Mouse (Mus musculus): Measurements from ENCODE around the gene Srpk3. TPM values are rescaled to one million over a fixed set of nuclear protein-coding genes. Genes with fewer than 3 reads are reported as not detected.

Gene Srpk3
- polyA plus RNA-seq, 1 experiment from 2014 or later = 5.2 TPM

DNA sequence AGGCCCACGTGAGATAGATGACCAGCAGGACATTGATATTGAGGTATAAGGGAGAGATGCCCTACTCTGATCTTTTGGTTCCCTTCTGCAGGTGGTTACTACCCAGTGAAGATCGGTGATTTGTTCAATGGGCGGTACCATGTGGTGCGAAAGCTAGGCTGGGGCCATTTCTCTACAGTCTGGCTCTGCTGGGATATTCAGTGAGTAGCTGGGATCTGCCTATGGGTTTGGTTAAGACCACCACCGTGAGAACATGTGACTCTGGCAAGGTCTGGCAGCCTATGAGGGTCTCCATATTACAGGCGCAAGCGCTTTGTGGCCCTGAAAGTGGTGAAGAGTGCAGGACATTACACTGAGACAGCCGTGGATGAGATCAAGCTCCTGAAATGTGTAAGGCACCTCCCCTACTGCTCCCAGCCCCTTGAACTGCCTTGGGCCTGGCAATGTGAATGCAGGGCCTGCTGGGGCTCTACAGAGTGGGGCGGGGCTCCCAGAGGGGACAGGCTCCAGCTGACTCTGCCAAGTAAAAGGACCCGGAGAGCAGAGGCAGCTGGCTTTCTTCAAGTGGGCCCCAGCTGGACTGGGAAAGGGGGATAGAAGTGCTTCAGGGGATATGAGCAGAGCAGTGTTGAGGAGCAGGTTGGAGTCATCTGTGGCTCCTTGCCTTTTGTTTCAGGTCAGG is 738 bp downstream of the Srpk3 start:
- H3K27ac ChIP-seq = no peak overlapping the region

DNA sequence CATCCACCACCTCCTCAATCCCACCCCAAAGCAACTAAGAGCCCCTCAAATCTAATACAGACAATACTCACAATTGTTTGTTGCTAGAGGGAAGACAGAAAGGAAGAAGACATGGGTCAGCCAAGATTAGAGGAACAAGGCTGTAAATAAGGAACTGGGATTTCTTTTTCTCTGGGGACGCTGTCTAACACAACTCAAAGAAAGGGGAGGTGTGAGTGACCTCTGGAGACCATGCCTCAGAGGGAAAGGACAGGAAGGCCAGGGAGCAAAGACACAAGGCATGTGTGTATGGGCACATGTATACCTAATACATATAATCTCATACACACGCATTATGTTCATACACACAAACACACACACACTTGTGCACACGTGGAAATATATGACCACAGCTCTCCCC is 8.0 kb downstream of the Srpk3 start:
- no peak overlapping the region for H3K4me3 ChIP-seq
- WGBS = 88% methylated on average over 3 of the region's 3 CpGs
- H3K9me3 ChIP-seq = no peaks in the 10 kb centered on the region
- H3K27ac ChIP-seq = no peak overlapping the region
- no peaks in the 10 kb centered on the region for H3K4me1 ChIP-seq
- H3K36me3 ChIP-seq = peaks cover 34% of the 10 kb centered on the region
- H3K4me2 ChIP-seq (replicated peaks) = no peak overlapping the region
- no peak for ATAC-seq (ENCODE audit: low FRiP score, low read depth)
- no peak overlapping the region for H3K9ac ChIP-seq
- H3K27me3 ChIP-seq (replicated peaks) = no peaks in the 10 kb centered on the region

More for the DNA sequence above, 738 bp downstream of the Srpk3 start:
- H3K4me3 ChIP-seq = no peak overlapping the region
- no peak overlapping the region for H3K9ac ChIP-seq
- H3K36me3 ChIP-seq = peaks cover 24% of the 10 kb centered on the region
- H3K4me2 ChIP-seq (replicated peaks) = no peak overlapping the region
- WGBS = 72% methylated on average over 10 of the region's 10 CpGs
- no peaks in the 10 kb centered on the region for H3K27me3 ChIP-seq (replicated peaks)
- 0 out of 2 replicates have a peak, but pooled peaks cover 8% of the 10 kb centered on the region for H3K4me1 ChIP-seq
- H3K9me3 ChIP-seq = no peaks in the 10 kb centered on the region
- peak; percentile 58 for ATAC-seq (ENCODE audit: low FRiP score, low read depth)

DNA sequence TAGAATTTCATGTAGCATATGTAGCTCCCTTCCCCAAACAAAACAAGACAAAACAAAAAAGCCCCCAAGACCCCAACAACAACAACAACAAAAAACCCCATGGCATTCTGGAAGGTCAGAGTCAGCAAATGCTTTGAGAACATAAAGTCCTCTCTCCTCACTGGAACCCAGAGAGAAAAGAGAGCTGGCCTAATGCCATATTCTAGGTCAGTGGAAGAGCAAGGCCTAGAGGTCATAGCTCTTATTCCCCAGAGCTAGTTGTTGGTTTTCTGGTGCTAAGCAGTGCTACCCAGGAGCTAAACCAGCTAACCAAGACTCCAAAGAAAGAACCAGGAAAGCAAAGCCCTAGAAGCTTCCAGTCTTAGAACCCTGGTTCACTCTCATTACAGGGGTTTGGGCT is 11.5 kb downstream of the Srpk3 start:
- ATAC-seq (ENCODE audit: low FRiP score, low read depth) = no peak
- H3K36me3 ChIP-seq = peaks cover 4% of the 10 kb centered on the region; the same call in 1 of the 2 replicates
- peak overlapping the region; percentile 58 for H3K9ac ChIP-seq
- H3K4me2 ChIP-seq (replicated peaks) = peak overlapping the region; percentile 58
- peak overlapping the region; percentile 50 for H3K4me3 ChIP-seq
- H3K9me3 ChIP-seq = no peaks in the 10 kb centered on the region
- no peak overlapping the region; the same call in 1 of the 2 replicates for H3K27ac ChIP-seq
- no peaks in the 10 kb centered on the region for H3K27me3 ChIP-seq (replicated peaks)
- H3K4me1 ChIP-seq = peaks cover 9% of the 10 kb centered on the region; the same call in 1 of the 2 replicates

DNA sequence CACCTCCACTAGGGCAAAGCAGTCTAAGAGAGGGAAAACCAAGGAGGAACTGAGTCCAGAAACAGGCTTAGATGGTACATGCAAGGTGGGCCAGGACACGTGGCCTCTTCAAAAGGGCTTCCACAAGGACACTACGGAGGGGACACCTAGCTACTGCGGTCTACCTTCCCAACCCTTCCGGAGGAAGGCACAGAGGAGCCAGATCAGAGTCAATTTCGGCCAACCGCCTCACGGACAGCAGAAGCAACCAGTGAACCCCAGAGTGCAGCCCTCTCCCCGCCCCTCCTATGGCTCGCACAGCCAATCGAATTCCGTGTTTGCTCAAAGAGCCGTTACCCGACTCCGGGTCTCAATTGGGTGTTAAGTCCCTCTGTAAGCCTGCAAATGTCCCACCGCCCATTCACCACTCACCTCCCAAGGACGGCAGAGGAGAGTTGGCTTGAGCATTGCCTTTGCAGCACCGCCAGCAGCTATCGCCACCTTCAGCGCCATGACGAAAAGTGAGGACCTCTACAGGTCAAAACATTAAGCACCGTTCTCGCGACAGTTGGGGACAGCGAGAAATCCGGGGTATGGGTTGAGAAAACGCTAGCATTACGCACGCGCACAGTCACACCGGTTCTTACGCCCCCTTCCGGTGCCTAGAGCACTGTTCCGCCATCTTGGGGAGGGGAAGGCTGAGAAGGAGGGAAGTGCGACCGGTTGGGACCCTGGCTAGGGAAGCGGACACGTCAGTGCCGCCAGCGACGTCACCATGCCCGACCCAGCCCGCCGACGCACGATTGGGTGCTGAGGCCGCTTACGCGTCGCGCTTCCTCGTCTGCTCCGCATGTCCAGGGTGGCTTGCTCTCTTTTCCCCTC is 12.4 kb downstream of the Srpk3 start, which contains the start of the genes Idh3g and Ssr4:
Idh3g (minus strand) TSS at position 534 of the 861 bp plus-strand sequence.
Ssr4 (plus strand) TSS at position 665 of the 861 bp plus-strand sequence.
- H3K27me3 ChIP-seq (replicated peaks) = no peaks in the 10 kb centered on the region
- no peaks in the 10 kb centered on the region; the same call in 1 of the 2 replicates for H3K36me3 ChIP-seq
- peak; percentile 98 for ATAC-seq (ENCODE audit: low FRiP score, low read depth)
- H3K4me2 ChIP-seq (replicated peaks) = peak within 1 kb of the TSS; percentile 64
- 21% methylated on average over 52 of the region's 52 CpGs for WGBS
- H3K9ac ChIP-seq = peak within 1 kb of the TSS; percentile 65
- H3K9me3 ChIP-seq = no peaks in the 10 kb centered on the region
- H3K27ac ChIP-seq = peak within 1 kb of the TSS; percentile 59; the same call in 1 of the 2 replicates
- peaks cover 9% of the 10 kb centered on the region; the same call in 1 of the 2 replicates for H3K4me1 ChIP-seq
- peak within 1 kb of the TSS; percentile 50 for H3K4me3 ChIP-seq

DNA sequence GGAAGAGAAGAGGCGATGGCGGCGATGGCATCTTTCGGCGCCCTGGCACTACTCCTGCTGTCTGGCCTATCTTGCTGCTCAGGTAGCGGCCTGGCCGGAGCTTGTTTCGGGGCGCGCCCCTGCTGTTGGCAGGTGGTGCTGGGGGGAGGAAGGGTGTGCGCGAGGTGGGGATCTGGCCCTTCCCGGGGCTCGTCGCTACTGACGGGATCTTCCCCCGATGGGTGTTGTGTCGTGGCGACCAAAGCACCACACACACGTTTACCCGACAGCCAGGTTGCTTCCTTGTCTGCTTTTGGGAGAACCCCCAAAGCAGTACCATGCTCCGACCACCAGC is 13.0 kb downstream of the Srpk3 start:
- Histone ChIP-seq H3K4me2 (replicated peaks) (peak overlapping the region; percentile 64), H3K27me3 (replicated peaks) (no peaks in the 10 kb centered on the region), H3K36me3 (no peaks in the 10 kb centered on the region; the same call in 1 of the 2 replicates), H3K4me3 (peak overlapping the region; percentile 50), H3K4me1 (peaks cover 9% of the 10 kb centered on the region; the same call in 1 of the 2 replicates), H3K27ac (0 out of 2 replicates have a peak overlapping the region, but pooled peaks have one; percentile 59), H3K9ac (peak overlapping the region; percentile 65), H3K9me3 (no peaks in the 10 kb centered on the region)
- no peak; the same call in 1 of the 2 replicates for ATAC-seq (ENCODE audit: low FRiP score, low read depth)
- 23% methylated on average over 22 of the region's 22 CpGs for WGBS

DNA sequence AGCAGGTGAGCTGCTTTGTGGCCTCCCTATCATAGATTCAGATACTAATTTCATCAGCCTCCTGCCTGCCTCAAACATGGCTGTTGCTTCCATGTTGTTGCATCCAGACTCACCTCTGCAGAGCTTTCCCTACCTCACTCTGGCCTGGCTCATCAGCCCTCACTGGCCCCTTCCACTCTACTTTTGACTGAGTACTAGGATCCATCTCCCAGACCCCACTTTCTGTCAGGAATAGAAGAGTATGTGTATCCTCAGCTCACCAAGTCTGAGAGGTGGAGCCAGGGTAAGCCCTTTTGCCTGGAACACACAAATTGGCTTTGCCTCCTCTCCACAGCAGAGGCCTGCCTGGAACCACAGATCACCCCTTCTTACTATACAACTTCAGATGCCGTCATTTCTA is 14.3 kb downstream of the Srpk3 start:
- WGBS = 91% methylated on average over 1 of the region's 1 CpGs
- Histone ChIP-seq H3K4me1 (peaks cover 9% of the 10 kb centered on the region; the same call in 1 of the 2 replicates), H3K27me3 (replicated peaks) (no peaks in the 10 kb centered on the region), H3K27ac (no peak overlapping the region), H3K36me3 (no peaks in the 10 kb centered on the region; the same call in 1 of the 2 replicates), H3K9ac (no peak overlapping the region), H3K4me2 (replicated peaks) (peak overlapping the region; percentile 64; the same call in 1 of the 2 replicates), H3K9me3 (no peaks in the 10 kb centered on the region), H3K4me3 (no peak overlapping the region)
- no peak for ATAC-seq (ENCODE audit: low FRiP score, low read depth)

DNA sequence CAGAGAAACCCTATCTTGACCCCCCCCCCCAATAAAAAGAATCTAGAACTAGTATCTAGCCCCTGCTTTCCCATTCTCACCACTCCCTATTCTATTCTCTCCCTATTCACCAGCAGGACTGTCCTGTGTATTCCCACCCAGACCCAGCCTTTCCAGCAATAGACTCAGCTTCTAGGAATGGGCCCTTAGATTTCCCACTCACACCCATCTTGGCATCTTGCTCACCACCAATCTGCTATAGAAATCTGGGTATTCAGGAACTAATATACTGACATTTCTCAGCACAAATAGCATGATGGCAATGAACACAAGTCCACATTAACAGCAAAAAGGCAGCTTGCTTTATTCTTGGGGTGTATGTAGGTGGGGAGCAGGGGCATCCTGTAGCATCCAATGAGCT is 18.8 kb downstream of the Srpk3 start:
- no peak for ATAC-seq (ENCODE audit: low FRiP score, low read depth)
- no peak overlapping the region for H3K4me2 ChIP-seq (replicated peaks)
- no peaks in the 10 kb centered on the region for H3K9me3 ChIP-seq
- no peak overlapping the region for H3K27ac ChIP-seq
- H3K9ac ChIP-seq = no peak overlapping the region
- H3K36me3 ChIP-seq = peaks cover 6% of the 10 kb centered on the region
- peaks cover 6% of the 10 kb centered on the region; the same call in 1 of the 2 replicates for H3K4me1 ChIP-seq
- no peak overlapping the region for H3K4me3 ChIP-seq
- no peaks in the 10 kb centered on the region for H3K27me3 ChIP-seq (replicated peaks)

DNA sequence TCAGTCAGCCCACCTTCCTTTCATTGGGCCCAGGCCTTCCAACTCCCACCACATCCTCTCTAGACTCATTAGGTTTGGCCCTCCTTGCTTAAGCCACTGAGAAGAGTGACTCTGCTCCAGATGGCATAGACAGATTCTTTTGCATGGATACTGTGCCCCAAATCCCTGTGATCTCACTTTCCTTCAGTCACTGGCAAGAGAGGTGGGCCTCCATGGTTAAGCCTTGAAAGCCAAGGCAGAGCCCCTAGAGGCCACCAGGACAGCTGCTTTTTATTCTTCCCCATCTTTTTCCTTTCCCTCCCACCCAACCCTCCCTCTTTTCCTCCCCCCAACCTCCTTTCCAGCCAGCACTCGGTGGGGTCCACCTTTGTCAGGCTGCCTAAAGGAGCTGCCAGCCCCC is 19.3 kb downstream of the Srpk3 start:
- Histone ChIP-seq H3K27me3 (replicated peaks) (no peaks in the 10 kb centered on the region), H3K36me3 (peaks cover 6% of the 10 kb centered on the region), H3K4me2 (replicated peaks) (no peak overlapping the region), H3K9me3 (no peaks in the 10 kb centered on the region), H3K4me1 (0 out of 2 replicates have a peak, but pooled peaks cover 1% of the 10 kb centered on the region), H3K9ac (no peak overlapping the region), H3K4me3 (no peak overlapping the region), H3K27ac (no peak overlapping the region)
- ATAC-seq (ENCODE audit: low FRiP score, low read depth) = no peak
- 50% methylated on average over 1 of the region's 1 CpGs for WGBS

DNA sequence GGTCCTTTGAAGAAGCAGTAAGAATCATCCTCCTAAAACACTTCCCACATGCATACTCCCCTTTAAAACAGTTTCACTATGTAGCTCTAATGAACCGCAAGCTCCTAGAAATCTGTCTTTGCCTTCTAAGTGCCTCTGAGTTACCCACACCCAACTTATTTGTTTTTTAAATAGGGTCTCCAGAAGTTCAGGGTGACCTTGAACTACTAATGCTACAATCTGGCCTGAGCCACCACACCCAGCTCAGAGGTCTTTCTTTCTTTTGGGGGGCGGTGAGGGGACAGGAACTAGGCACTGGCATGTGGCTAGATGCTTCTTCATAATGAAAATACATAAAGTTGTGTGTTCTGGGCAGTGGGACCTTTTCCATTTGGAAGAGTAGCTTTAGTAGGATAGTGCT is 23.3 kb downstream of the Srpk3 start:
- H3K4me3 ChIP-seq = no peak overlapping the region
- no peaks in the 10 kb centered on the region for H3K27me3 ChIP-seq (replicated peaks)
- no peak overlapping the region for H3K4me2 ChIP-seq (replicated peaks)
- ATAC-seq (ENCODE audit: low FRiP score, low read depth) = no peak
- 90% methylated on average over 2 of the region's 2 CpGs for WGBS
- peaks cover 6% of the 10 kb centered on the region; the same call in 1 of the 2 replicates for H3K36me3 ChIP-seq
- no peaks in the 10 kb centered on the region for H3K4me1 ChIP-seq
- H3K9me3 ChIP-seq = no peaks in the 10 kb centered on the region
- no peak overlapping the region for H3K27ac ChIP-seq
- no peak overlapping the region for H3K9ac ChIP-seq

DNA sequence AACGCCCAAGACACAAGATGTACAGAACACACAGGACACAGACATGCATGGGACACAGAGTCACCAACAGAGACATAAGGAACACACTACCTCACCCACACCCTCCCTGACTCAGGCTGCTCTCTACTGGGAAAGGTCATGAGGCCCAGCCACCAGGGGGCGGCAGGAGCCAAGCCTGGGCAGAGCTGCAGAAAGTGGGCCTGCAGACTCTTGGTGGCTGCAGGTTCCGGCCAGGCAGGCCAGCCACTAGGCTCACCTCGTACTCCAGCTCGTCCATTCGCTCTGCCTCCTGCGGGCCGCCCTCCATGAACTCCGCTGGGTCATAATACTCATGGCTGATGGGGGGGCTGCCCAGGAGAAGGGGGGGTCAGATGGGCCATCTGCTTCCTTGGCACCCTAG is 24.3 kb downstream of the Srpk3 start:
- 42% methylated on average over 9 of the region's 9 CpGs for WGBS
- ATAC-seq (ENCODE audit: low FRiP score, low read depth) = peak; percentile 71
- H3K27ac ChIP-seq = no peak overlapping the region
- H3K4me2 ChIP-seq (replicated peaks) = no peak overlapping the region
- no peak overlapping the region for H3K9ac ChIP-seq
- no peak overlapping the region for H3K4me3 ChIP-seq
- no peaks in the 10 kb centered on the region for H3K4me1 ChIP-seq
- no peaks in the 10 kb centered on the region for H3K27me3 ChIP-seq (replicated peaks)
- peaks cover 6% of the 10 kb centered on the region; the same call in 1 of the 2 replicates for H3K36me3 ChIP-seq
- H3K9me3 ChIP-seq = no peaks in the 10 kb centered on the region

DNA sequence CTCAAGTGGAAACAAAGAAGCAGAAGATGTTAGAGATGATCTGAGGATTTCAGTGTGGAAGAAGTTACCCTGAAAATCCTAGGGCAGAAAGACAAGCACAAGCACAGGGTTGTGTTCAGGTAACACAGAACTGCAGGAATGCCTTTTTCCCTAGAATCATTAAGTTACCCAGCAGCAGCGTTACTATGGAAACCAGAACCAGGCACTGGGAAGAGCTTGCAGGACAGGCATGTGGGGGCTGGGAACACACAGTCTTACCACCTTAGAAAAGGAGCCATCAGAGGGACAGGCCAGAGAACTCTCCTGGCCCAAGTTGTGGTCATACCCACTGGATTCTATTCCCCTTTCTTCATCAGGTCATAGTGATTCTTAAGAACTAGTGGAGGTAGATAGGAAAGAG is 31.6 kb downstream of the Srpk3 start:
- ATAC-seq (ENCODE audit: low FRiP score, low read depth) = no peak
- Histone ChIP-seq H3K9me3 (no peaks in the 10 kb centered on the region), H3K27ac (no peak overlapping the region), H3K4me2 (replicated peaks) (no peak overlapping the region), H3K36me3 (no peaks in the 10 kb centered on the region), H3K9ac (no peak overlapping the region), H3K4me3 (no peak overlapping the region), H3K4me1 (no peaks in the 10 kb centered on the region), H3K27me3 (replicated peaks) (no peaks in the 10 kb centered on the region)
- 68% methylated on average over 1 of the region's 1 CpGs for WGBS

DNA sequence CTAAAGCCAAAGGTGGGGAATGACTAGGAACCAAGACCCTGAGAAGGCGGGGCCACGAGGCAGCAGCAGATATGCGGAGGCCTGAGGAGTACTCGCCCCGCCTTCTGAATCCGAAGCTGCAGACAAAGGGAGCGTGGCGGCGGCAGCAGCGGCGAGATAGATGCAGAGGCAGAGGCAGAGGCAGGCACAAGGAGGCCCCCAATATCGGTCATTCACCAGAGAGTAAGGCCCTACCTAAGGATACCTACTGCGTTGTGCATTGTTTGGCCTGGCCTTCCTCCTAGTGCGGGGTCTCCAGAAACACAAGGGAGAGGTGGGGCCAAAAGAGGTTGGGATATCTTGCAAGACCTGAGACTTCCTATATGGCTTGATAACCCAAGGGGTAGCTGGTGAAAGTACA is 40.9 kb downstream of the Srpk3 start:
- Histone ChIP-seq H3K4me1 (no peaks in the 10 kb centered on the region), H3K9me3 (no peaks in the 10 kb centered on the region), H3K27me3 (replicated peaks) (no peaks in the 10 kb centered on the region), H3K4me3 (peak overlapping the region; percentile 24; the same call in 1 of the 2 replicates), H3K27ac (no peak overlapping the region), H3K9ac (peak overlapping the region; percentile 47; the same call in 1 of the 2 replicates), H3K4me2 (replicated peaks) (peak overlapping the region; percentile 51), H3K36me3 (no peaks in the 10 kb centered on the region)
- WGBS = 16% methylated on average over 14 of the region's 14 CpGs
- peak; percentile 79; the same call in 1 of the 2 replicates for ATAC-seq (ENCODE audit: low FRiP score, low read depth)
